ENCODE assay signal across 15 mouse cellular contexts in the genomic region with DNA sequence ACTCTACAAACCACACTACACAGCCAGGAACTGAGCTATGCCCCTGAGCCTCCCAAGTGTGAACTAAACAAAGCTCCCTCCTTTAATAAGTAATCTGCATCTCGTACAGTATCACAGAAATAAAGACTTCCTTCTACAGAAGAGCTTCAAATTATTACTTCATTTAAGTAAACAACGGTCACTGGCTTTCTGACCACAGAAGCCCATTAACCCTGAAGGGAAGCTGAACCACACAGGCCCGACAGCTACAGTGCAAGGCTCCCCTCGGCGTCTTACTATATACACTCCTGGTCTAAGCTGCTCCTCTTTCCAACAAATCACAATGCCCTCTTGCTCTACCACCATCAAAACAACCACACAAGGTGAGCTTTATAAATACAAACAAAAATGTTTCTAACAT.
"Had no signal": no experiment of that assay in that cellular context is flagged by ENCODE, and none has a peak within 500 bp of the region (broad histone marks: within the 10 kb centered on the region; RNA-seq: fewer than 3 reads in every experiment).

No protein-coding gene starts in this region.

- H3K9ac ChIP-seq: liver, embryonic 14.5 days; lung, embryonic 14.5 days; midbrain, embryonic 12.5 days; neural tube, embryonic 12.5 days; stomach, embryonic 15.5 days had no signal

- H3K9me3 ChIP-seq: midbrain, embryonic 12.5 days; stomach, embryonic 15.5 days had no signal

- DNase-seq: lung, adult 18-20 months; lung, embryonic 14.5 days; lung, postnatal 14 days; lung, postnatal 4 days; midbrain, embryonic 14.5 days; right cerebral cortex, postnatal 14 days; thymus, adult 18-20 months; thymus, postnatal 14 days; thymus, postnatal 36 days had no signal

- H3K4me3 ChIP-seq: megakaryocyte, embryonic 14.5 days; midbrain, embryonic 12.5 days; neural tube, embryonic 12.5 days; stomach, embryonic 15.5 days had no signal

- H3K36me3 ChIP-seq: midbrain, embryonic 12.5 days; stomach, embryonic 15.5 days had no signal

- H3K27ac ChIP-seq: liver, embryonic 14.5 days; midbrain, embryonic 12.5 days; neural tube, embryonic 12.5 days; stomach, embryonic 15.5 days had no signal

- H3K4me2 ChIP-seq: lung, embryonic 14.5 days; midbrain, embryonic 12.5 days; neural tube, embryonic 12.5 days; stomach, embryonic 15.5 days had no signal

- ATAC-seq: midbrain, embryonic 16.5 days had no signal

- H3K27me3 ChIP-seq: megakaryocyte, embryonic 14.5 days; midbrain, embryonic 12.5 days; neural tube, embryonic 12.5 days; stomach, embryonic 15.5 days had no signal

- H3K4me1 ChIP-seq: midbrain, embryonic 12.5 days; stomach, embryonic 15.5 days had no signal
